Mouse (Mus musculus) embryonic facial prominence, embryonic 14.5 days (tissue): ENCODE results near the gene Vat1. TPM values are rescaled to one million over a fixed set of nuclear protein-coding genes. Genes with fewer than 3 reads are reported as not detected.
"Not testable (repeated sequence)": the region's sequence is repeated elsewhere in the genome, so short reads cannot be mapped to it uniquely, and the experiment has no call there.

Source experiments
- ATAC-seq: fragments of 200-750 bp; cut with Nextera tagmentation; 2 replicates; pipeline ENCODE4 v1.8.0; 2017; ENCODE audit warnings: low read depth, moderate number of reproducible peaks, moderate TSS enrichment
- DNase-seq: peaks from one replicate; pipeline ENCODE4 v3.0.0-alpha.2; 2015; ENCODE audit warnings: low spot score
- H3K27ac ChIP-seq: fragments of 300-500 bp; sonication (generic); replicated peaks from 2 replicates; pipeline ENCODE4 v1.5.1; 2014; ENCODE audit warnings: low read depth, mild to moderate bottlenecking, low read length, moderate library complexity
- H3K27me3 ChIP-seq: fragments of 300-500 bp; sonication (generic); replicated peaks from 2 replicates; pipeline ENCODE4 v1.6.1; 2014; ENCODE audit warnings: low read length; ENCODE audit not compliant: control insufficient read depth, insufficient read depth
- H3K36me3 ChIP-seq: fragments of 300-500 bp; sonication (generic); 2 replicates; pipeline ENCODE4 v1.6.1; 2014; ENCODE audit warnings: low read length, mixed read lengths; ENCODE audit not compliant: control insufficient read depth, insufficient read depth
- H3K4me1 ChIP-seq: fragments of 300-500 bp; sonication (generic); 2 replicates; pipeline ENCODE4 v1.6.1; 2014; ENCODE audit warnings: antibody characterized with exemption, low read length; ENCODE audit not compliant: control insufficient read depth, insufficient read depth
- H3K4me2 ChIP-seq: fragments of 300-500 bp; sonication (generic); 2 replicates; pipeline ENCODE4 v1.6.1; 2014; ENCODE audit warnings: low read depth, mild to moderate bottlenecking, low read length, moderate library complexity, mixed read lengths
- H3K4me3 ChIP-seq: fragments of 300-500 bp; sonication (generic); 2 replicates; pipeline ENCODE4 v1.5.1; 2014; ENCODE audit warnings: low read depth, mild to moderate bottlenecking, low read length
- H3K9ac ChIP-seq: fragments of 300-500 bp; sonication (generic); 2 replicates; pipeline ENCODE4 v1.6.1; 2014; ENCODE audit warnings: low read depth, mild to moderate bottlenecking, low read length, moderate library complexity, mixed read lengths
- H3K9me3 ChIP-seq: fragments of 300-500 bp; sonication (generic); 2 replicates; pipeline ENCODE4 v1.6.1; 2016; ENCODE audit warnings: low read length; ENCODE audit not compliant: control insufficient read depth
- WGBS: fragments of 180-500 bp; shearing (Covaris S2); extraction: QIAGEN DNeasy Blood & Tissue Kit; methylation state at CpG from one replicate; pipeline ENCODE4 v1.1.7; 2014; 5-methylcytosine and 5-hydroxymethylcytosine counted together
- polyA plus RNA-seq: library from polyadenylated mRNA; unstranded; fragments of >200 nt; fragmentation: Nextera tagmentation; extraction: Ambion mirVana; gene quantifications from 2 replicates; pipeline ENCODE4 v1.2.1, GENCODE M21; 2014

Gene Vat1
- polyA plus RNA-seq, 1 experiment from 2014 or later = 51.0 TPM

- Histone ChIP-seq H3K4me2 (no peak overlapping the region), H3K27me3 (no peaks in the 10 kb centered on the region), H3K9me3 (no peaks in the 10 kb centered on the region), H3K36me3 (peaks cover 28% of the 10 kb centered on the region), H3K4me1 (peaks cover 10% of the 10 kb centered on the region), H3K9ac (no peak overlapping the region), H3K4me3 (no peak overlapping the region), H3K27ac (no peak overlapping the region)
- DNase-seq (no peak), ATAC-seq (no peak)
- WGBS = 92% methylated on average over 1 of the region's 1 CpGs
Measured at GRCm38 (mm10) chr11:101446319-101446718, 19.7 kb downstream of the Vat1 start.

GRCm38 (mm10) chr11:101442760-101443159 is 23.3 kb downstream of the Vat1 start:
- H3K4me2 ChIP-seq = peak overlapping the region; percentile 80
- peaks cover 28% of the 10 kb centered on the region for H3K36me3 ChIP-seq
- peak overlapping the region; percentile 94 for H3K27ac ChIP-seq
- 2% methylated on average over 14 of the region's 14 CpGs for WGBS
- H3K4me3 ChIP-seq = peak overlapping the region; percentile 83
- peak overlapping the region; percentile 98 for H3K9ac ChIP-seq
- no peaks in the 10 kb centered on the region for H3K27me3 ChIP-seq
- ATAC-seq (no peak; the same call in 1 of the 2 replicates), DNase-seq (no peak)
- H3K9me3 ChIP-seq = no peaks in the 10 kb centered on the region
- peaks cover 10% of the 10 kb centered on the region for H3K4me1 ChIP-seq

- H3K9ac ChIP-seq = peak within 1 kb of the TSS; percentile 98
- peak within 1 kb of the TSS; percentile 94 for H3K27ac ChIP-seq
- no peaks in the 10 kb centered on the region for H3K27me3 ChIP-seq
- DNase-seq = peak; percentile 100
- peaks cover 28% of the 10 kb centered on the region for H3K36me3 ChIP-seq
- ATAC-seq = peak; percentile 99
- H3K9me3 ChIP-seq = no peaks in the 10 kb centered on the region
- peak within 1 kb of the TSS; percentile 83 for H3K4me3 ChIP-seq
- H3K4me2 ChIP-seq = peak within 1 kb of the TSS; percentile 80
- under 1% methylated on average over 41 of the region's 42 CpGs for WGBS
- H3K4me1 ChIP-seq = peaks cover 10% of the 10 kb centered on the region
Measured at GRCm38 (mm10) chr11:101442127-101442693, 23.8 kb downstream of the Vat1 start, which contains the start of gene Rpl27. Gene Rpl27 (plus strand): TSS chr11:101442298.

- not testable (repeated sequence) for ATAC-seq, H3K9me3 ChIP-seq, H3K27me3 ChIP-seq, DNase-seq, H3K27ac ChIP-seq, H3K9ac ChIP-seq
- H3K4me2 ChIP-seq = peak overlapping the region; percentile 80
- H3K4me1 ChIP-seq = peaks cover 10% of the 10 kb centered on the region
- 43% methylated on average over 15 of the region's 15 CpGs for WGBS
- H3K4me3 ChIP-seq = peak overlapping the region; percentile 83
- H3K36me3 ChIP-seq = peaks cover 28% of the 10 kb centered on the region
Measured at GRCm38 (mm10) chr11:101441450-101442126, 24.4 kb downstream of the Vat1 start.

GRCm38 (mm10) chr11:101438006-101438405 is 28.0 kb downstream of the Vat1 start:
- not testable (repeated sequence) for H3K27ac ChIP-seq, H3K27me3 ChIP-seq, H3K4me2 ChIP-seq, H3K4me1 ChIP-seq, DNase-seq, H3K9me3 ChIP-seq, H3K9ac ChIP-seq, ATAC-seq, H3K4me3 ChIP-seq
- H3K36me3 ChIP-seq = peaks cover 31% of the 10 kb centered on the region
- 45% methylated on average over 3 of the region's 3 CpGs for WGBS

GRCm38 (mm10) chr11:101436916-101437315 is 29.1 kb downstream of the Vat1 start:
- peaks cover 40% of the 10 kb centered on the region for H3K36me3 ChIP-seq
- DNase-seq (no peak), ATAC-seq (no peak)
- no peak overlapping the region for H3K9ac ChIP-seq
- H3K4me1 ChIP-seq = no peaks in the 10 kb centered on the region
- no peak overlapping the region for H3K4me2 ChIP-seq
- H3K27me3 ChIP-seq = no peaks in the 10 kb centered on the region
- WGBS = 84% methylated on average over 4 of the region's 4 CpGs
- no peaks in the 10 kb centered on the region for H3K9me3 ChIP-seq
- no peak overlapping the region for H3K4me3 ChIP-seq
- no peak overlapping the region for H3K27ac ChIP-seq

- H3K36me3 ChIP-seq = peaks cover 51% of the 10 kb centered on the region
- 83% methylated on average over 4 of the region's 4 CpGs for WGBS
Measured at GRCm38 (mm10) chr11:101435831-101436230, 30.2 kb downstream of the Vat1 start.

GRCm38 (mm10) chr11:101433396-101433795 is 32.6 kb downstream of the Vat1 start:
- WGBS = 90% methylated on average over 12 of the region's 13 CpGs
- Histone ChIP-seq H3K4me3 (no peak overlapping the region), H3K9me3 (no peaks in the 10 kb centered on the region), H3K4me1 (no peaks in the 10 kb centered on the region), H3K27me3 (no peaks in the 10 kb centered on the region), H3K4me2 (no peak overlapping the region), H3K27ac (no peak overlapping the region), H3K36me3 (peaks cover 66% of the 10 kb centered on the region), H3K9ac (no peak overlapping the region)
- ATAC-seq (no peak), DNase-seq (no peak)

More at GRCm38 (mm10) chr11:101435831-101436230, 30.2 kb downstream of the Vat1 start:
- Histone ChIP-seq H3K4me2 (no peak overlapping the region), H3K9ac (no peak overlapping the region), H3K4me3 (no peak overlapping the region), H3K9me3 (no peaks in the 10 kb centered on the region), H3K27me3 (no peaks in the 10 kb centered on the region), H3K4me1 (no peaks in the 10 kb centered on the region), H3K27ac (no peak overlapping the region)
- ATAC-seq (no peak), DNase-seq (no peak)
